Mouse (Mus musculus): ENCODE data around the gene Gpr37. TPM values are rescaled to one million over a fixed set of nuclear protein-coding genes. Genes with fewer than 3 reads are reported as not detected.

Gene Gpr37
- total RNA-seq (2014; rRNA removed) = 7.8 TPM in 2 replicates
- polyA plus RNA-seq (2015; fragmentation: Nextera tagmentation; extraction: Ambion mirVana) = 4.4 and 5.8 TPM in 2 replicates

GRCm38 (mm10) chr6:25690629-25691028 lies at the start of gene Gpr37:
Gene Gpr37, minus strand, starts transcription at chr6:25690729.
- WGBS = 34% methylated on average over 7 of the region's 7 CpGs
- ATAC-seq (peak; percentile 6; the same call in 1 of the 2 replicates), DNase-seq (no peak)
- TF ChIP-seq CTCF (IDR thresholded peaks at IDR 0.05; ENCODE audit: low read depth) = no peak
- H3K27me3 ChIP-seq (ENCODE audit: insufficient read depth, low read length) = no peaks in the 10 kb centered on the region
- H3K9me3 ChIP-seq (ENCODE audit: low read length) = no peaks in the 10 kb centered on the region
- H3K4me1 ChIP-seq (ENCODE audit: insufficient read depth) = peaks cover 4% of the 10 kb centered on the region; the same call in 1 of the 2 replicates
- peak within 1 kb of the TSS; percentile 78 for H3K27ac ChIP-seq (ENCODE audit: low read depth, low read length)
- no peaks in the 10 kb centered on the region for H3K36me3 ChIP-seq (ENCODE audit: insufficient read depth)
- peak within 1 kb of the TSS; percentile 63 for H3K4me3 ChIP-seq (ENCODE audit: low read depth, low read length)
- H3K4me2 ChIP-seq (ENCODE audit: low read depth) = peak within 1 kb of the TSS; percentile 91
- H3K9ac ChIP-seq = peak within 1 kb of the TSS; percentile 60

- Histone ChIP-seq H3K27ac (ENCODE audit: low read depth, low read length) (no peak overlapping the region), H3K4me2 (ENCODE audit: low read depth) (no peak overlapping the region), H3K27me3 (ENCODE audit: insufficient read depth, low read length) (no peaks in the 10 kb centered on the region), H3K36me3 (ENCODE audit: insufficient read depth) (no peaks in the 10 kb centered on the region), H3K4me3 (ENCODE audit: low read depth, low read length) (no peak overlapping the region), H3K4me1 (ENCODE audit: insufficient read depth) (no peaks in the 10 kb centered on the region), H3K9me3 (ENCODE audit: low read length) (no peaks in the 10 kb centered on the region), H3K9ac (no peak overlapping the region)
- DNase-seq (no peak), ATAC-seq (no peak)
- TF ChIP-seq CTCF (IDR thresholded peaks at IDR 0.05; ENCODE audit: low read depth) = no peak
These were observed 46.0 kb upstream of the Gpr37 start for GRCm38 (mm10) chr6:25736533-25736932.

GRCm38 (mm10) chr6:25726560-25726959 lies 36.0 kb upstream of the Gpr37 start:
- H3K27ac ChIP-seq (ENCODE audit: low read depth, low read length) = no peak overlapping the region
- peak; percentile 60 for ATAC-seq
- no peak for TF ChIP-seq CTCF (IDR thresholded peaks at IDR 0.05; ENCODE audit: low read depth)
- no peak overlapping the region for H3K4me2 ChIP-seq (ENCODE audit: low read depth)
- no peak overlapping the region for H3K9ac ChIP-seq
- no peaks in the 10 kb centered on the region for H3K4me1 ChIP-seq (ENCODE audit: insufficient read depth)
- WGBS = 52% methylated on average over 1 of the region's 1 CpGs
- DNase-seq = peak; percentile 26
- no peaks in the 10 kb centered on the region for H3K27me3 ChIP-seq (ENCODE audit: insufficient read depth, low read length)
- H3K36me3 ChIP-seq (ENCODE audit: insufficient read depth) = no peaks in the 10 kb centered on the region
- H3K9me3 ChIP-seq (ENCODE audit: low read length) = no peaks in the 10 kb centered on the region
- no peak overlapping the region for H3K4me3 ChIP-seq (ENCODE audit: low read depth, low read length)

GRCm38 (mm10) chr6:25710601-25711000 lies 20.1 kb upstream of the Gpr37 start:
- no peak for TF ChIP-seq CTCF (IDR thresholded peaks at IDR 0.05; ENCODE audit: low read depth)
- H3K4me1 ChIP-seq (ENCODE audit: insufficient read depth) = no peaks in the 10 kb centered on the region
- no peak overlapping the region for H3K4me2 ChIP-seq (ENCODE audit: low read depth)
- H3K27me3 ChIP-seq (ENCODE audit: insufficient read depth, low read length) = no peaks in the 10 kb centered on the region
- no peaks in the 10 kb centered on the region for H3K36me3 ChIP-seq (ENCODE audit: insufficient read depth)
- H3K9me3 ChIP-seq (ENCODE audit: low read length) = no peaks in the 10 kb centered on the region
- ATAC-seq (no peak), DNase-seq (no peak)
- H3K27ac ChIP-seq (ENCODE audit: low read depth, low read length) = no peak overlapping the region
- 41% methylated on average over 2 of the region's 2 CpGs for whole genome bisulfite sequencing
- no peak overlapping the region for H3K4me3 ChIP-seq (ENCODE audit: low read depth, low read length)
- no peak overlapping the region for H3K9ac ChIP-seq

GRCm38 (mm10) chr6:25709250-25709895 lies 18.8 kb upstream of the Gpr37 start:
- no peak overlapping the region for H3K9ac ChIP-seq
- H3K27ac ChIP-seq (ENCODE audit: low read depth, low read length) = no peak overlapping the region
- no peak overlapping the region for H3K4me2 ChIP-seq (ENCODE audit: low read depth)
- ATAC-seq (peak; percentile 75), DNase-seq (peak; percentile 69)
- H3K36me3 ChIP-seq (ENCODE audit: insufficient read depth) = no peaks in the 10 kb centered on the region
- 23% methylated on average over 6 of the region's 6 CpGs for WGBS
- H3K27me3 ChIP-seq (ENCODE audit: insufficient read depth, low read length) = no peaks in the 10 kb centered on the region
- H3K4me1 ChIP-seq (ENCODE audit: insufficient read depth) = no peaks in the 10 kb centered on the region
- H3K9me3 ChIP-seq (ENCODE audit: low read length) = no peaks in the 10 kb centered on the region
- no peak overlapping the region for H3K4me3 ChIP-seq (ENCODE audit: low read depth, low read length)
- peak; percentile 81 for TF ChIP-seq CTCF (IDR thresholded peaks at IDR 0.05; ENCODE audit: low read depth)

GRCm38 (mm10) chr6:25699956-25700355 lies 9.4 kb upstream of the Gpr37 start:
- TF ChIP-seq CTCF (IDR thresholded peaks at IDR 0.05; ENCODE audit: low read depth) = no peak
- Histone ChIP-seq H3K9ac (no peak overlapping the region), H3K36me3 (ENCODE audit: insufficient read depth) (no peaks in the 10 kb centered on the region), H3K27me3 (ENCODE audit: insufficient read depth, low read length) (no peaks in the 10 kb centered on the region), H3K4me2 (ENCODE audit: low read depth) (no peak overlapping the region), H3K4me3 (ENCODE audit: low read depth, low read length) (no peak overlapping the region), H3K9me3 (ENCODE audit: low read length) (no peaks in the 10 kb centered on the region), H3K4me1 (ENCODE audit: insufficient read depth) (no peaks in the 10 kb centered on the region), H3K27ac (ENCODE audit: low read depth, low read length) (no peak overlapping the region)
- DNase-seq (no peak), ATAC-seq (no peak)
- WGBS = 47% methylated on average over 2 of the region's 2 CpGs

- 2% methylated on average over 5 of the region's 5 CpGs for WGBS
- ATAC-seq = peak; percentile 76
- TF ChIP-seq CTCF (IDR thresholded peaks at IDR 0.05; ENCODE audit: low read depth) = no peak
- H3K36me3 ChIP-seq (ENCODE audit: insufficient read depth) = no peaks in the 10 kb centered on the region
- peak; percentile 87 for DNase-seq
- peaks cover 4% of the 10 kb centered on the region; the same call in 1 of the 2 replicates for H3K4me1 ChIP-seq (ENCODE audit: insufficient read depth)
- H3K4me2 ChIP-seq (ENCODE audit: low read depth) = peak overlapping the region; percentile 91
- H3K27me3 ChIP-seq (ENCODE audit: insufficient read depth, low read length) = no peaks in the 10 kb centered on the region
- peak overlapping the region; percentile 63 for H3K4me3 ChIP-seq (ENCODE audit: low read depth, low read length)
- H3K9ac ChIP-seq = peak overlapping the region; percentile 60
- H3K9me3 ChIP-seq (ENCODE audit: low read length) = no peaks in the 10 kb centered on the region
- peak overlapping the region; percentile 78 for H3K27ac ChIP-seq (ENCODE audit: low read depth, low read length)
These were observed 284 bp downstream of the Gpr37 start for GRCm38 (mm10) chr6:25690284-25690605.

Measured in forebrain, postnatal 0 days (tissue).